Mouse (Mus musculus) hindbrain, embryonic 11.5 days (tissue): Measurements from ENCODE around the gene D630003M21Rik. TPM values are rescaled to one million over a fixed set of nuclear protein-coding genes. Genes with fewer than 3 reads are reported as not detected.

Experiments used
- ATAC-seq: fragments of 200-750 bp; cut with Nextera tagmentation; 2 replicates; pipeline ENCODE4 v1.8.0; 2017; ENCODE audit warnings: mild to moderate bottlenecking, moderate TSS enrichment, moderate library complexity; ENCODE audit not compliant: low FRiP score
- DNase-seq: peaks from one replicate; pipeline ENCODE4 v3.0.0-alpha.2; 2015; ENCODE audit warnings: low spot score
- H3K27ac ChIP-seq: fragments of 300-500 bp; sonication (generic); 2 replicates; pipeline ENCODE4 v1.5.1; 2014; ENCODE audit warnings: mild to moderate bottlenecking, low read depth, low read length
- H3K27me3 ChIP-seq: fragments of 300-500 bp; sonication (generic); 2 replicates; pipeline ENCODE4 v1.6.1; 2014; ENCODE audit warnings: mild to moderate bottlenecking, low read length, moderate library complexity, mixed read lengths; ENCODE audit not compliant: control insufficient read depth, insufficient read depth
- H3K36me3 ChIP-seq: fragments of 300-500 bp; sonication (generic); 2 replicates; pipeline ENCODE4 v1.6.1; 2014; ENCODE audit warnings: mild to moderate bottlenecking, low read length, moderate library complexity, mixed read lengths; ENCODE audit not compliant: control insufficient read depth, insufficient read depth
- H3K4me1 ChIP-seq: fragments of 300-500 bp; sonication (generic); replicated peaks from 2 replicates; pipeline ENCODE4 v1.6.1; 2014; ENCODE audit warnings: low read length, mixed read lengths; ENCODE audit not compliant: control insufficient read depth, insufficient read depth
- H3K4me2 ChIP-seq: fragments of 300-500 bp; sonication (generic); replicated peaks from 2 replicates; pipeline ENCODE4 v1.6.1; 2014; ENCODE audit warnings: mild to moderate bottlenecking, low read depth, low read length
- H3K4me3 ChIP-seq: fragments of 300-500 bp; sonication (generic); 2 replicates; pipeline ENCODE4 v1.5.1; 2014; ENCODE audit warnings: low read depth, low read length
- H3K9ac ChIP-seq: fragments of 300-500 bp; sonication (generic); 2 replicates; pipeline ENCODE4 v1.6.1; 2014; ENCODE audit warnings: low read depth, low read length
- H3K9me3 ChIP-seq: fragments of 300-500 bp; sonication (generic); 2 replicates; pipeline ENCODE4 v1.6.1; 2016; ENCODE audit warnings: low read length; ENCODE audit not compliant: control insufficient read depth
- WGBS: fragments of 180-500 bp; shearing (Covaris S2); extraction: QIAGEN DNeasy Blood & Tissue Kit; methylation state at CpG from one replicate; pipeline ENCODE4 v1.1.7; 2014; 5-methylcytosine and 5-hydroxymethylcytosine counted together
- polyA plus RNA-seq: library from polyadenylated mRNA; unstranded; fragments of >200 nt; fragmentation: Nextera tagmentation; extraction: Ambion mirVana; gene quantifications from 2 replicates; pipeline ENCODE4 v1.2.1, GENCODE M21; 2014

D630003M21Rik gene
- polyA plus RNA-seq, 1 experiment from 2014 or later = 2.3 TPM

DNA sequence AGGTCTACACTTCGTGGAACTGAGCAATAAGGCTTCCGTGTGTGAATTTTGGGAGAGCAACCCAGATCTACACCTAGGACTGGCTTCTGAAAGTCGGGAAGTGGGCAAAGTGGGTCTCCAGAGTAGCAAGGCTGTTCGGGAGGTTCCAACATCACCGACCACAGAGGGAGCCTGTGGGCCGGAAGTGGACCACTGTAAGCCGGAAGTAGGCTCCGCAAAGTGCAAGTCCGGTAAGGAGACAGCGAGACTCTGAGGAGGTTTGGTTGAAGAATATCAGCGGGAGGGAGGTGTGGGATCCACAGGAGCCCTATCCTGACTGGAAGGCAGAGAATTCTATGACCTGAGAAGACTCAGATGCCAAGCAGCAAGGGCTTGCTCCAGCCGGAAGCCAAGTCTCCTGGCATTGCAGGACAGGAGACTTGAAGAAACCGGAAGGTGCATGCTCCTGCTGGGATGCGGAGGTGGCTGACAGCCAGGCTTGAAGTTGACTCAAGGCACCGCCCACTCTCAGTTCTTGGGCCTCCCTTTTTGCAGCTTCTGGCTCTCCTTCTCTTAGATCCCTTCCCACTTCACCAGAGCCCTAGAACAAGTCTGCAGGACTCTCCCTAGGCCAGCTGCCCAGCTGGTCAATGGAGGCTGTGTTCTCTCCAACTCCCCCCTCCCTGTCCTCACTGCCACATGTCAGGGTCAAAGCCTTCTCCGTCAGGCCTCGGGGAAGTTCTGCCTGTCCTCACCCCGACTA lies 14.3 kb upstream of the D630003M21Rik start:
- H3K4me1 ChIP-seq = no peaks in the 10 kb centered on the region
- DNase-seq = no peak
- no peaks in the 10 kb centered on the region for H3K27me3 ChIP-seq
- no peak overlapping the region for H3K4me3 ChIP-seq
- no peak for ATAC-seq
- no peak overlapping the region for H3K9ac ChIP-seq
- H3K4me2 ChIP-seq = no peak overlapping the region
- H3K9me3 ChIP-seq = no peaks in the 10 kb centered on the region
- WGBS = 76% methylated on average over 18 of the region's 18 CpGs
- H3K36me3 ChIP-seq = no peaks in the 10 kb centered on the region
- H3K27ac ChIP-seq = no peak overlapping the region

DNA sequence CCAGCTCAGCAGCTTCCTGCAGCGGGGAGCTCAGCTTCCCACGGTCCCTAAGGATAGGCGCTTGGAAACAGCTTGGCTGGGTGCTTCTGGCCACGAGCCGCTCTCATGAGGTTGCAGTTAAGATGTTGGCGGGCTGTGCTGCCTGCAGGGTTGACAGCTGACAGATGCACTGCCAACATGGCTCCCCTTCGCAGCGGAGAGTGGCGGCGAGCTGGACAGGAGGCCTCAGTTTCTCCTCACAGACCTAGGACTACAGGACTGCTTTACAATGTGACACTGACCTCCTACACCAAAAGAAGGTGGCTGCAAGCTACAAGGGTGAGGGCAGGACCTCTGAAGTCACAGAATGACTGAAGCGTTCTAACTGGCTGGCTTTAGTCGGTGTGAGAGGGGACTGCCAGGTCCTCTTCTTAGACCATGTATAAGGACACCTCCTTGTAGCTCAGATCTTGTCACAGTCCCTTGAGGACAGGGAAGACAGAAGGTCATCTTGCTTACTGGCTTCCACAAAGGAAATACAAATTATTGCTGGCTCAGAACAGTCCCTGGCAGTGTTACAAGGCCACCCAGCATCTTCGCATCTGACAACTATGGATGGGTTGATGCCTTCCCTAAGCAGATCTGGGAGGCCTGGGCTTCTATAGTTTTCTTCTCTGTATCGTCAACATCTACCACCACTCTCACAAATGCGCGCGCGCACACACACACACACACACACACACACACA lies 13.3 kb upstream of the D630003M21Rik start:
- Histone ChIP-seq H3K9ac (no peak overlapping the region), H3K9me3 (no peaks in the 10 kb centered on the region), H3K27me3 (no peaks in the 10 kb centered on the region), H3K4me3 (no peak overlapping the region), H3K4me1 (no peaks in the 10 kb centered on the region), H3K36me3 (no peaks in the 10 kb centered on the region), H3K27ac (no peak overlapping the region), H3K4me2 (no peak overlapping the region)
- no peak for ATAC-seq
- WGBS = 94% methylated on average over 18 of the region's 18 CpGs
- no peak for DNase-seq

DNA sequence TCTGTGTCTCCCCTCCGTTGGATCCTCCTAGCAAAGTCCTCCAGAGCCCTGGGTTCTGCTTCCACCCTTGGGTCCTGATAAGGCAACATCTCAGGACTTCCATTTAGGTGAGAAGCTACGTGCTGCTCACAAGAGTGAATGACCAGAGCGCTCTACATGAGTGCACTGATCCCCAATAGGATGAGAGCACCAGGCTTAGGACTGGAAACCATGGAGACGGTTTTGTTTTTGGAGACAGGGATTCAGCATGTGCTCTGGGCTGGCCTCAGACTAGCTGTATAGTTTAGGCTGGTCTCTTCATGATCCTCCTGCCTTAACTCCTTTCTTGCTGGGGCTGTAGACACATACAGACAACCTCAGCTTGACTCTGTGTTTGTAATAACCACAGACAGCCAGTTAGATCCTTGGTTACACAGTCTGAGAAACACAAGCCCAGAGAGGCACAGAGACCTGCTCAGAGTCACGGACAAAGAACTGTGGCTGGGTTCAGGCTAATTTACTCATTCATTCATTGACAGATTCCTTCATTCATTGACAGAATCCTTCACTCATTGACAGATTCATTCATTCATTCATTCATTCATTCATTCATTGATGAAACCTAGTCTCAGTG lies 12.2 kb upstream of the D630003M21Rik start:
- DNase-seq = no peak

DNA sequence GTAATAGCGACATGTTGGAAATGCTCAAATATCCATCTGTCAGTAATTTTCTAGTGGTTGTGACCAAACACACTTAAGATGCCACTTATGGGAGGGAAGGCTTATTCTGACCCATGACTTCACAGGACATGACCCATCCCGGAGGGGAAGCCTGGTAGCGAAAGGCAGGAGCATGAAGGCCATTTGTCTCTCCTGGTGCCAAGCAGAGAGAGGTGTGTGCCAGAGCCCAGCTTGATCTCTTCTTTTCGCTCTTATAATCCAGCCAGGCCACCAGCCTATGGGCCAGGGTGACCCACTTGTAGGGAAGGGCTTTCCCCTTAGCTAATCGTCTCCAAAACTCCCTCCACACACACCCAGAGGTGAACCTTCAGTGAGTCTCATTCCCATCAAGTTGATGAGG lies 9.1 kb upstream of the D630003M21Rik start:
- H3K36me3 ChIP-seq = no peaks in the 10 kb centered on the region
- ATAC-seq = no peak
- WGBS = 89% methylated on average over 5 of the region's 5 CpGs
- no peak for DNase-seq
- no peak overlapping the region for H3K4me2 ChIP-seq
- H3K4me1 ChIP-seq = no peaks in the 10 kb centered on the region
- H3K9ac ChIP-seq = no peak overlapping the region
- H3K9me3 ChIP-seq = no peaks in the 10 kb centered on the region
- no peak overlapping the region for H3K4me3 ChIP-seq
- H3K27me3 ChIP-seq = no peaks in the 10 kb centered on the region
- no peak overlapping the region for H3K27ac ChIP-seq

More for the DNA sequence above, 12.2 kb upstream of the D630003M21Rik start:
- Histone ChIP-seq H3K36me3 (no peaks in the 10 kb centered on the region), H3K27ac (no peak overlapping the region), H3K9ac (no peak overlapping the region), H3K27me3 (no peaks in the 10 kb centered on the region), H3K9me3 (no peaks in the 10 kb centered on the region), H3K4me2 (no peak overlapping the region), H3K4me3 (no peak overlapping the region), H3K4me1 (no peaks in the 10 kb centered on the region)
- WGBS = 68% methylated on average over 5 of the region's 5 CpGs
- no peak for ATAC-seq

DNA sequence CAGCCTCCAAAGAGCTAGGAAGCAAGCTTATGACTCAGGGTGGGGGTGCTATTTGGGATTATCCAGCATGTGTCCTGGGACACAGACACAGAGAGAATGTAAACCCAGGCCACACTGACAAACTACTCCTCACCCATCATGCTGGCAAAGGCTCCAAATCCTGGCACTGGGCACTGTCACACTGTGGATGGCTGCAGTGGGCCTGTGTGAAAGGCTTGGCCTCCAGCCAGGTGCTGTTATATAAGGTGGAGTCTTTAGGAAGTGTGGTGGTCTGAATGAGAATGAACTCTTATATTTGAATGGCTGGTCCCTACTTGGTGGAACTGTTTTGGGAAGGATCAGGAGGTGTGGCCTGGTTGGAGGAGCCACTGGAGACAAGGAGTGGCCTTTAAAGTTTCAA lies 7.7 kb upstream of the D630003M21Rik start:
- no peak overlapping the region for H3K4me3 ChIP-seq
- no peak for DNase-seq

DNA sequence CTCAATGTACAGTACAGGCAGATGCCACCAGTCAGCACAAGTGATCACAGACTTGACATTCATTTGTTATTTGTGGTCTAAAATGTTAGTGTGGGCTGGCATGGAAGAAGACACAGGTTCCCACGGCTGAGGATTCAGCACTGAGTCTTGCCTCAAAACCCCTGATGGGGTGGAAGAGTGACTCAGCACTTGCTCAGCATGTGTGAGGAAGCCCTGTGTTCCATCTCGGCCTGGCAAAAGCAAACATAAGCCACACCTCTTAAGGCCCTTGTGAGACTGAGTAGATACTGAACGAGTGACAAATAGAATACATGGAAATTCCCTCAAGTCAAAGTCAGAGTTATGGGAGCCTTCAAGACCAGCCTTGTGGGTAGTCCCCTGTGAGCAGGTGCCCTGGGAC lies 4.1 kb upstream of the D630003M21Rik start:
- DNase-seq = no peak
- peaks cover 5% of the 10 kb centered on the region for H3K4me1 ChIP-seq
- H3K4me2 ChIP-seq = no peak overlapping the region
- H3K36me3 ChIP-seq = no peaks in the 10 kb centered on the region
- no peak for ATAC-seq
- H3K9me3 ChIP-seq = no peaks in the 10 kb centered on the region
- H3K27ac ChIP-seq = no peak overlapping the region
- H3K4me3 ChIP-seq = no peak overlapping the region
- no peak overlapping the region for H3K9ac ChIP-seq
- no peaks in the 10 kb centered on the region for H3K27me3 ChIP-seq
- WGBS = 83% methylated on average over 3 of the region's 3 CpGs

More for the DNA sequence above, 7.7 kb upstream of the D630003M21Rik start:
- Histone ChIP-seq H3K27ac (no peak overlapping the region), H3K9ac (no peak overlapping the region), H3K9me3 (no peaks in the 10 kb centered on the region), H3K4me2 (no peak overlapping the region), H3K4me1 (0 out of 2 replicates have a peak, but pooled peaks cover 3% of the 10 kb centered on the region), H3K36me3 (no peaks in the 10 kb centered on the region), H3K27me3 (no peaks in the 10 kb centered on the region)
- ATAC-seq = no peak

DNA sequence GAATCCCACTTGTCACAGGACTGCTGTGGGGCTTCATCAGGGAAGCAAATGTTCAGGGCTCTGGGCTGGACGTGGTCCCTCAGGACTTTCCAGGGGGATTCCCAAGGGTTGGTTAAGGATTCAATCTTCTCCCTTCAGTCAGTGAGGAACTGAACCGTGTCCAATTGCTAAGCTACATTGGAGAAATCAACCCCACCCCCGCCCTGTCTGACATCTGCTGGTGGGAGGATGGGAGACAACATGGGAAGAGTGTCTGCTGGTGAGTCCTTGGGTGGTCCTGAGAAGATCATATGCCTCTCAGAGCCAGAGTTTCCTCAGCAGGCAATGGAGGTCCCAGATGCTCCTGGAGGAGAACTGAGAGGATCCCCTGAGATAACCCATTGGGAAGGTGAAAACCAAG lies 3.4 kb upstream of the D630003M21Rik start:
- Histone ChIP-seq H3K4me1 (peaks cover 5% of the 10 kb centered on the region), H3K4me2 (no peak overlapping the region), H3K9me3 (no peaks in the 10 kb centered on the region), H3K36me3 (no peaks in the 10 kb centered on the region), H3K9ac (no peak overlapping the region), H3K4me3 (no peak overlapping the region), H3K27ac (no peak overlapping the region), H3K27me3 (no peaks in the 10 kb centered on the region)
- 47% methylated on average over 3 of the region's 3 CpGs for WGBS
- DNase-seq (no peak), ATAC-seq (no peak)

DNA sequence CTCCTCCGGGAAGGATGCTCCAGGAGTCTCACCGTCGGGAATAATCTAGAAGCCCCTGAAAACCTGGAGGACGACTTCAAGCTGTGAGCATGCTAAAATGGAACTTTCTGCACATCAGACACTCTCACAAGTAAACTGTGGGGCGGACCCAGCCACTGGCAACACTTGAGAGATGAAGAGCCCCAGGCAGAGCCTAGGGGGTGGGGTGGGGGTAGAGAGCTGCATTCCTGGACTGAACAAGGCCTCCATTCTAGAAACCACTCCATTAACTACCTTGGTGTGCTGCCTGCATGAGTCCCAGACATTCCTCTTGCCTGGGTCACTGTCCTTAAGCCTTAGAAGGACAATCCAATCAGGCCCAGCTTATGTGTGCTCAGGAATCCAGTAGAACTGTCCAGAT lies 2.0 kb upstream of the D630003M21Rik start:
- Histone ChIP-seq H3K4me2 (no peak overlapping the region), H3K9ac (no peak overlapping the region), H3K9me3 (no peaks in the 10 kb centered on the region), H3K4me3 (no peak overlapping the region), H3K27me3 (no peaks in the 10 kb centered on the region), H3K36me3 (no peaks in the 10 kb centered on the region), H3K27ac (no peak overlapping the region), H3K4me1 (peaks cover 5% of the 10 kb centered on the region)
- DNase-seq (no peak), ATAC-seq (no peak)
- 44% methylated on average over 5 of the region's 5 CpGs for WGBS
